Mouse (Mus musculus) gastrocnemius, postnatal 4 days (tissue): Measurements from ENCODE around the gene Pphln1. TPM values are rescaled to one million over a fixed set of nuclear protein-coding genes. Genes with fewer than 3 reads are reported as not detected.

Experiments used
- DNase-seq, 2 experiments: peaks; one replicate each; pipeline ENCODE4 v3.0.0; 2021 to 2022; ENCODE audit warnings: low spot score in 2 of 2, mixed read lengths in 2 of 2
- total RNA-seq, 2 experiments: library from RNA; stranded (reverse); gene quantifications; 2 replicates each; pipeline ENCODE4 v1.2.3; 2021

Pphln1 gene
- total RNA-seq, 2 experiments from 2014 or later, result 24.0 to 25.9 TPM

DNA sequence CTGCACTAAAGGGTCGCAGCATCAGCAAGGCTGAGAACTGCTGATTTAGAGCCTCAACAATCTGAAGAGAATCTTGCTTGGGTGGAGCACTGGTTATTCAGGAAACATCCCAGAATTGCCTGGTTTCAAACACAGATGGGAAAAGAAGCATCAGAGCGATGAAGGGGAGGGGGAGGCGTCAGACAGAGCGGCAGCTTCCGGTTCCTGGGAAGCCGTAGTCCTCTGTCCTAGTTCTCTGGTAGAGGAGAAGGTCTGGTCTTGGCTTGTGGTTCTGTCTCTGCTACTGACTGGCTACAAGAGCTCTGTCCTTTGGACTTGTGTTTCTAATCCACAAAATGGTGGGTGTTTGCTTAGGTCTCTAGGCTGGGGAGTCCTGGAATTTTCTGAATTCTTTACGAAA, 139.6 kb downstream of the Pphln1 start:
- no peak for DNase-seq

DNA sequence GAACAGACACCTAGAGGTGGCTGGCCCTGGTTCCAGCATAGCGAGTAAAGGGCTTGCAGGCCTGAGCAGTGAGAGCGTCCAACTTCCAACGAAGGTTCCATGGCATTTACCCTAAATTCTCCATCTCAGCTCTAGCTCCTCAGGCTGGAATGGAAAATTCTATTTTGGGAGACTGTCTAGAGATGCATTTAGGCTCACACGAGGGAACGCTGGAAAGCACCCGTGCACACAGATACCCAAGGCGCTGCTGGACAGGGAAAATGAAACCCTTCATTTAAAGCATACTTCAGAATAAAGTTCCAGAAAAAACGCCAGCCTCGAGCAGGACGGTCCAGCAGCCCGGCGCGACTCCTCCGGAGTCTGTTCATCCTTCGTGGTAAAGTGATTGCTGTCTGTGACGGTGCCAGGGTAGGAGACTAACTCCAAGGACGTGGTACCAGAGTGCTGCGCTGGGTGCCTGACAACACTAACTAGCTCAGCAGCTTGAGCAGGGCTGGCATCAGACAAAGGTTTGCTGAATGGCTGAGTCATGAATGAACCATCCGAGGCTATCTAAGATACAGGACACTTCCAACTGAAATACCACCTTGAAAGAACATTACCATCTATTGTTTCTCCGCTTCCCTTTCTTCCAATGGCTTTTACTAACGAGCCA, 140.5 kb downstream of the Pphln1 start:
- no peak for DNase-seq

DNA sequence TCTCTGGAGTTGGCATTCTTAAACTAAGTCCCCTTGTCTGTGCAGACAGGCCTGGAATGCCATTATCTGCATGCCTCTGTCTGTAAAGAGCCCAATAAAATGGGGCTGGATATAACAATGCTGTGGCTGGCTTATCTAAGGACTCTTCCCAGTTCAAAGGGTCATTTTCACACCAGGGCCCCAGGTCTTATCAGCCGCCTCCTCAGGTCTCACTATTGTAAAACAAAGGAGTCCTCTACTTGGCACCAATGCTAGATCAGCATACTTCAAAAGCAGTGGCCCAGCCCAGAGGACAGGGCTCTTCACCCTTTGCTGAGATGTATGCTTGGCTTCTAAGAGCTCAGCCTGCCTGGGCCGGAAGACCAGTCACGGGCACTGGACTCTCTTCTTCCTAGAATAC, 141.3 kb downstream of the Pphln1 start:
- no peak for DNase-seq

Other genes starting within 250 kb of the Pphln1 start
- 10 to 100 TPM; 13.7 to 15.3 TPM for gene Gxylt1, start 123.2 kb upstream of the Pphln1 start, total RNA-seq
- 10 to 100 TPM; 23.8 to 25.0 TPM for gene Yaf2, start 61.4 kb upstream of the Pphln1 start, total RNA-seq
- 10 to 100 TPM; 60.6 to 67.7 TPM for gene Zcrb1, start within 50 bp of the Pphln1 start, total RNA-seq
- gene Prickle1, start 197.5 kb downstream of the Pphln1 start, total RNA-seq, result 10 to 100 TPM; 22.5 to 24.5 TPM